Mouse (Mus musculus): ENCODE measurements around the gene Igfbpl1. TPM values are rescaled to one million over a fixed set of nuclear protein-coding genes. Genes with fewer than 3 reads are reported as not detected.

Igfbpl1 gene
- polyA plus RNA-seq, 1 experiment from 2014 or later = 1.3 TPM

GRCm38 (mm10) chr4:45815542-45815941, 11.2 kb downstream of the Igfbpl1 start:
- H3K27ac ChIP-seq (ENCODE audit: low read depth) = no peak overlapping the region
- no peak overlapping the region for H3K4me2 ChIP-seq (ENCODE audit: low read length)
- no peaks in the 10 kb centered on the region for H3K27me3 ChIP-seq (replicated peaks; ENCODE audit: control insufficient read depth, insufficient read depth, low read length)
- WGBS = 51% methylated on average over 7 of the region's 7 CpGs
- H3K36me3 ChIP-seq (ENCODE audit: control insufficient read depth, insufficient read depth, low read length) = no peaks in the 10 kb centered on the region
- no peak for ATAC-seq (replicated peaks; ENCODE audit: low FRiP score, low TSS enrichment, low read depth)
- DNase-seq (ENCODE audit: low spot score) = peak; percentile 72
- no peak overlapping the region for H3K9ac ChIP-seq (ENCODE audit: low read length)
- H3K9me3 ChIP-seq (ENCODE audit: control insufficient read depth, low read length) = no peaks in the 10 kb centered on the region
- no peak overlapping the region for H3K4me3 ChIP-seq (ENCODE audit: low read depth, low read length)
- peaks cover 15% of the 10 kb centered on the region for H3K4me1 ChIP-seq (replicated peaks; ENCODE audit: control insufficient read depth, insufficient read depth, low read length)

DNA sequence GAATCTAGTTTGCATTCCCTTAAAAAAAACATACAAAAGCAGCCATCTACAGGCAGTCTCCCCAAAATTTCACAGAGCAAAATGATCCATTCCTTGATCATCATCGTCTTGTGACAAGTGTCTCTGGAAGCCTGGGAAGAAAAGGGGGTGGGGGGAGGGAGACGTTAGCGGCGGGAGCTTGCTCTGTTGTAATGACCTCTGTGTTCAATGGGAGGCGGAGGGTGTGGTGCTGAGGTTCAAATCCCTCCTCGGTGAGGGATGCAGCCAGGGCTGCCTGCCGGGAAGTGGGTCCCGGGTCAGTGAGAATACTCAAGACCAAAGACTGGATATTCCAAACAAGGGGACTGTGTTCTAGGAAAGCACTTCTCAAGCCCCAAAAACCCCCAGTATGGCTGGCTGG, 15.5 kb downstream of the Igfbpl1 start:
- 28% methylated on average over 8 of the region's 8 CpGs for WGBS
- H3K9ac ChIP-seq (ENCODE audit: low read length) = no peak overlapping the region
- H3K27ac ChIP-seq (ENCODE audit: low read depth) = no peak overlapping the region
- H3K4me3 ChIP-seq (ENCODE audit: low read depth, low read length) = no peak overlapping the region
- no peaks in the 10 kb centered on the region for H3K4me1 ChIP-seq (replicated peaks; ENCODE audit: control insufficient read depth, insufficient read depth, low read length)
- ATAC-seq (replicated peaks; ENCODE audit: low FRiP score, low TSS enrichment, low read depth) (no peak), DNase-seq (ENCODE audit: low spot score) (no peak)
- H3K9me3 ChIP-seq (ENCODE audit: control insufficient read depth, low read length) = no peaks in the 10 kb centered on the region
- no peak overlapping the region for H3K4me2 ChIP-seq (ENCODE audit: low read length)
- H3K27me3 ChIP-seq (replicated peaks; ENCODE audit: control insufficient read depth, insufficient read depth, low read length) = no peaks in the 10 kb centered on the region
- H3K36me3 ChIP-seq (ENCODE audit: control insufficient read depth, insufficient read depth, low read length) = no peaks in the 10 kb centered on the region

- 56% methylated on average over 7 of the region's 7 CpGs for WGBS
- H3K4me3 ChIP-seq (ENCODE audit: low read depth, low read length) = no peak overlapping the region
- H3K27ac ChIP-seq (ENCODE audit: low read depth) = no peak overlapping the region
- H3K36me3 ChIP-seq (ENCODE audit: control insufficient read depth, insufficient read depth, low read length) = peaks cover 22% of the 10 kb centered on the region
- H3K4me2 ChIP-seq (ENCODE audit: low read length) = no peak overlapping the region
- ATAC-seq (replicated peaks; ENCODE audit: low FRiP score, low TSS enrichment, low read depth) (no peak), DNase-seq (ENCODE audit: low spot score) (no peak)
- H3K4me1 ChIP-seq (replicated peaks; ENCODE audit: control insufficient read depth, insufficient read depth, low read length) = no peaks in the 10 kb centered on the region
- no peaks in the 10 kb centered on the region for H3K9me3 ChIP-seq (ENCODE audit: control insufficient read depth, low read length)
- no peaks in the 10 kb centered on the region for H3K27me3 ChIP-seq (replicated peaks; ENCODE audit: control insufficient read depth, insufficient read depth, low read length)
- no peak overlapping the region for H3K9ac ChIP-seq (ENCODE audit: low read length)
Measured at GRCm38 (mm10) chr4:45808034-45808433, 18.7 kb downstream of the Igfbpl1 start.

DNA sequence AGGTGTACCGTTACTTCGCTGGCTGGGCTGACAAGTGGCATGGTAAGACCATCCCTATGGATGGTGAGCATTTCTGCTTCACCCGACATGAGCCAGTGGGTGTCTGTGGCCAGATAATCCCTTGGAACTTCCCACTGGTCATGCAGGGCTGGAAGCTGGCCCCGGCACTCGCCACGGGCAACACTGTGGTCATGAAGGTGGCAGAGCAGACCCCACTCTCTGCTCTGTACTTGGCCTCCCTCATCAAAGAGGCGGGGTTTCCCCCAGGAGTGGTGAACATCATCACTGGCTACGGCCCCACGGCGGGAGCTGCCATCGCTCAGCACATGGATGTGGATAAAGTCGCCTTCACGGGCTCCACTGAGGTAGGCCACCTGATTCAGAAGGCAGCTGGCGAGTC, 23.8 kb downstream of the Igfbpl1 start:
- 93% methylated on average over 14 of the region's 14 CpGs for WGBS
- H3K27me3 ChIP-seq (replicated peaks; ENCODE audit: control insufficient read depth, insufficient read depth, low read length) = no peaks in the 10 kb centered on the region
- DNase-seq (ENCODE audit: low spot score) (no peak), ATAC-seq (replicated peaks; ENCODE audit: low FRiP score, low TSS enrichment, low read depth) (no peak)
- peaks cover 30% of the 10 kb centered on the region for H3K36me3 ChIP-seq (ENCODE audit: control insufficient read depth, insufficient read depth, low read length)
- no peak overlapping the region for H3K9ac ChIP-seq (ENCODE audit: low read length)
- H3K4me1 ChIP-seq (replicated peaks; ENCODE audit: control insufficient read depth, insufficient read depth, low read length) = peaks cover 8% of the 10 kb centered on the region; the same call in 1 of the 2 replicates
- H3K27ac ChIP-seq (ENCODE audit: low read depth) = no peak overlapping the region
- H3K4me2 ChIP-seq (ENCODE audit: low read length) = no peak overlapping the region
- no peaks in the 10 kb centered on the region for H3K9me3 ChIP-seq (ENCODE audit: control insufficient read depth, low read length)
- no peak overlapping the region for H3K4me3 ChIP-seq (ENCODE audit: low read depth, low read length)

- Histone ChIP-seq H3K27ac (ENCODE audit: low read depth) (peak overlapping the region; percentile 73), H3K4me2 (ENCODE audit: low read length) (peak overlapping the region; percentile 57), H3K36me3 (ENCODE audit: control insufficient read depth, insufficient read depth, low read length) (peaks cover 23% of the 10 kb centered on the region), H3K4me3 (ENCODE audit: low read depth, low read length) (peak overlapping the region; percentile 49), H3K27me3 (replicated peaks; ENCODE audit: control insufficient read depth, insufficient read depth, low read length) (no peaks in the 10 kb centered on the region), H3K4me1 (replicated peaks; ENCODE audit: control insufficient read depth, insufficient read depth, low read length) (peaks cover 28% of the 10 kb centered on the region), H3K9me3 (ENCODE audit: control insufficient read depth, low read length) (no peaks in the 10 kb centered on the region), H3K9ac (ENCODE audit: low read length) (no peak overlapping the region)
- WGBS = 10% methylated on average over 3 of the region's 3 CpGs
- DNase-seq (ENCODE audit: low spot score) = no peak
- ATAC-seq (replicated peaks; ENCODE audit: low FRiP score, low TSS enrichment, low read depth) = no peak
Measured at GRCm38 (mm10) chr4:45799956-45800537, 26.7 kb downstream of the Igfbpl1 start.

DNA sequence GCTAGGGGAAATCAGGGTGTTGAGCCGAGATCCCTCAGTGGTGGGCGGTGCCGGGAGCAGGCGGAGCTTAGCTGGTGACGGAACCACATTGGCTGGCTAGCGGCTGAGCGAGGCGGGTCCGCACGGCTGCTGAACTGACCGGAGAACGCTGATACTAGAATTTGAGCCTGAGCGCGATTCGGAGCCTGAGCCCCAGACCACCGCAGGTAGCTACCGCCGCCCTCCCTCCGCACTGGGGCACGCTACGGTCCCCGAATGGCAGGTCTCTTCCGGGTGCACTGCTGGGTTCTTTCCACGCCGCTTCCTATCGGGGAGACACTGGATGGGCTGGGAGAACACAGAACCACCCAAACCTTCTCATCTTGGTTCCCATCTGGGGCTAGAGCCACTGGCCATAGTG, 27.8 kb downstream of the Igfbpl1 start, which contains the start of gene Aldh1b1:
Gene Aldh1b1, plus strand, starts transcription at position 59 of the 400 bp plus-strand sequence.
- DNase-seq (ENCODE audit: low spot score) (peak; percentile 87), ATAC-seq (replicated peaks; ENCODE audit: low FRiP score, low TSS enrichment, low read depth) (peak; percentile 79)
- Histone ChIP-seq H3K4me3 (ENCODE audit: low read depth, low read length) (peak within 1 kb of the TSS; percentile 49), H3K9ac (ENCODE audit: low read length) (peak within 1 kb of the TSS; percentile 51), H3K36me3 (ENCODE audit: control insufficient read depth, insufficient read depth, low read length) (peaks cover 18% of the 10 kb centered on the region), H3K9me3 (ENCODE audit: control insufficient read depth, low read length) (no peaks in the 10 kb centered on the region), H3K27me3 (replicated peaks; ENCODE audit: control insufficient read depth, insufficient read depth, low read length) (no peaks in the 10 kb centered on the region), H3K4me2 (ENCODE audit: low read length) (peak within 1 kb of the TSS; percentile 57), H3K4me1 (replicated peaks; ENCODE audit: control insufficient read depth, insufficient read depth, low read length) (peaks cover 30% of the 10 kb centered on the region), H3K27ac (ENCODE audit: low read depth) (peak within 1 kb of the TSS; percentile 87)
- WGBS = under 1% methylated on average over 26 of the region's 26 CpGs

DNA sequence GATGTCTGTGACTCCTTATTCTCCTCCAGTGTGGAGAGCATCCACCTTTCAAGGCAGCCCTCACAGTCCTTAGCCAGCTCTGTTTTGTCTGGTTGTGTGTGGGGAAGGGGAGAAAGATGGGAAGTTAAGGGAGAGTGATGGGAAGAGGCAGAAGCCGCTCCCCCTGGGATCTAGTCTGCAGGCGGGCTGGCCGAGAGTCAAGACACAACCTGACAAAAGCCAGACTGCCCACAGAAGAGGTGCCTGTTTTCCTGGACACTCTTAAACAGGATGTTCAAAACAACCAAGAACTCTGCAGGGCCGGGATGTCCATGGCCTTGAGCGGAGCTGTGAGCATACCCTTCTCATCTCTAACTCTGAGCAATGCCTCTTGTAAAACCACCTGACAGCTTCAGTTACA, 30.0 kb downstream of the Igfbpl1 start:
- Histone ChIP-seq H3K4me3 (ENCODE audit: low read depth, low read length) (no peak overlapping the region), H3K27me3 (replicated peaks; ENCODE audit: control insufficient read depth, insufficient read depth, low read length) (no peaks in the 10 kb centered on the region), H3K27ac (ENCODE audit: low read depth) (peak overlapping the region; percentile 87), H3K4me1 (replicated peaks; ENCODE audit: control insufficient read depth, insufficient read depth, low read length) (peaks cover 33% of the 10 kb centered on the region), H3K9ac (ENCODE audit: low read length) (no peak overlapping the region), H3K4me2 (ENCODE audit: low read length) (no peak overlapping the region), H3K9me3 (ENCODE audit: control insufficient read depth, low read length) (no peaks in the 10 kb centered on the region), H3K36me3 (ENCODE audit: control insufficient read depth, insufficient read depth, low read length) (no peaks in the 10 kb centered on the region)
- 20% methylated on average over 5 of the region's 5 CpGs for WGBS
- peak; percentile 24; the same call in 1 of the 2 replicates for ATAC-seq (replicated peaks; ENCODE audit: low FRiP score, low TSS enrichment, low read depth)
- peak; percentile 70 for DNase-seq (ENCODE audit: low spot score)

DNA sequence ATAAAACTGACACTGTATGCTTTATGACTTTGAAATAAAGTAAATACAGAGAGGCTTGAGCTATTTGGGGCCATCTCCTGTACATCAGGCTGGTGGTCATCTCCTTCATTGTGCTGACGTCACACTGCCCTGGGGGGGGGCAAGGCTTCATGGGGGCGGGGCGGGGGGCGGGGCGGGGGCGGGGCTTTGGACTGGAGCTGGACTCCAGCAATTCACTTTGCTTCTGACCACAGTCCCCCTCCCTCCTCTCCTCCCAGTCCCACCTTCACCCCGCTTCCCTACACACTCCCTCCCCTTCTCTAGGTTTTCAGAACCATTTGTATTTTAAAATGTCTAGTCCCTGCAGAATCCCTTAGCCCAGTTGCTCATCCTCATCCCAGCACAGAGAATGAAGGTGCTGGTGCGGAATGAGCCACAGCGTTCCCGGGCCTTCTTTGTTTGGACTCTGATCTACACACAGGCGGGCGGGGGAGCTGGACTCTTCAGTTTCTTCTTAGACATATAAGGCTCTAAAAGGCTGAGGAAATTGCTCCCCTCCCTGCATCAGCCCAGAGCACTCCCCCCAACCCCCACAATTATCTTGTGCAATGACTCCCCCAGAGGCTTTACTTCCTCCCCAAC, 31.4 kb downstream of the Igfbpl1 start:
- H3K4me1 ChIP-seq (replicated peaks; ENCODE audit: control insufficient read depth, insufficient read depth, low read length) = peaks cover 33% of the 10 kb centered on the region
- H3K4me2 ChIP-seq (ENCODE audit: low read length) = peak overlapping the region; percentile 60
- peak; percentile 79 for DNase-seq (ENCODE audit: low spot score)
- no peaks in the 10 kb centered on the region for H3K27me3 ChIP-seq (replicated peaks; ENCODE audit: control insufficient read depth, insufficient read depth, low read length)
- peak; percentile 67 for ATAC-seq (replicated peaks; ENCODE audit: low FRiP score, low TSS enrichment, low read depth)
- H3K4me3 ChIP-seq (ENCODE audit: low read depth, low read length) = peak overlapping the region; percentile 25; the same call in 1 of the 2 replicates
- no peaks in the 10 kb centered on the region for H3K36me3 ChIP-seq (ENCODE audit: control insufficient read depth, insufficient read depth, low read length)
- 3% methylated on average over 12 of the region's 12 CpGs for WGBS
- peak overlapping the region; percentile 90 for H3K27ac ChIP-seq (ENCODE audit: low read depth)
- no peaks in the 10 kb centered on the region for H3K9me3 ChIP-seq (ENCODE audit: control insufficient read depth, low read length)
- H3K9ac ChIP-seq (ENCODE audit: low read length) = peak overlapping the region; percentile 37

- ATAC-seq (replicated peaks; ENCODE audit: low FRiP score, low TSS enrichment, low read depth) (0 out of 2 replicates have a peak, but pooled peaks have one; percentile 9), DNase-seq (ENCODE audit: low spot score) (no peak)
- Histone ChIP-seq H3K4me1 (replicated peaks; ENCODE audit: control insufficient read depth, insufficient read depth, low read length) (peaks cover 21% of the 10 kb centered on the region), H3K27me3 (replicated peaks; ENCODE audit: control insufficient read depth, insufficient read depth, low read length) (no peaks in the 10 kb centered on the region), H3K9me3 (ENCODE audit: control insufficient read depth, low read length) (no peaks in the 10 kb centered on the region), H3K4me2 (ENCODE audit: low read length) (no peak overlapping the region), H3K36me3 (ENCODE audit: control insufficient read depth, insufficient read depth, low read length) (no peaks in the 10 kb centered on the region), H3K9ac (ENCODE audit: low read length) (no peak overlapping the region), H3K27ac (ENCODE audit: low read depth) (peak overlapping the region; percentile 16; the same call in 1 of the 2 replicates), H3K4me3 (ENCODE audit: low read depth, low read length) (no peak overlapping the region)
- 66% methylated on average over 2 of the region's 2 CpGs for WGBS
Measured at GRCm38 (mm10) chr4:45790018-45790417, 36.7 kb downstream of the Igfbpl1 start.

Measured in intestine, embryonic 14.5 days (tissue).